Mouse (Mus musculus) stomach, embryonic 15.5 days (tissue): ENCODE data around the gene Rhbdf2. TPM values are rescaled to one million over a fixed set of nuclear protein-coding genes. Genes with fewer than 3 reads are reported as not detected.
"Not testable (repeated sequence)": the region's sequence is repeated elsewhere in the genome, so short reads cannot be mapped to it uniquely, and the experiment has no call there.

Source experiments
- ATAC-seq: fragments of 200-750 bp; cut with Nextera tagmentation; 2 replicates; pipeline ENCODE4 v1.8.0; 2017; ENCODE audit warnings: low read depth, moderate number of reproducible peaks, moderate TSS enrichment; ENCODE audit not compliant: insufficient read depth, low FRiP score
- H3K27ac ChIP-seq: fragments of 300-500 bp; sonication (generic); 2 replicates; pipeline ENCODE4 v1.5.1; 2015; ENCODE audit warnings: mild to moderate bottlenecking, inconsistent platforms
- H3K27me3 ChIP-seq: fragments of 300-500 bp; sonication (generic); replicated peaks from 2 replicates; pipeline ENCODE4 v1.6.1; 2015; ENCODE audit warnings: inconsistent platforms
- H3K36me3 ChIP-seq: fragments of 300-500 bp; sonication (generic); 2 replicates; pipeline ENCODE4 v1.6.1; 2015; ENCODE audit warnings: inconsistent platforms
- H3K4me1 ChIP-seq: fragments of 300-500 bp; sonication (generic); 2 replicates; pipeline ENCODE4 v1.6.1; 2015; ENCODE audit warnings: inconsistent platforms
- H3K4me2 ChIP-seq: fragments of 300-500 bp; sonication (generic); 2 replicates; pipeline ENCODE4 v1.6.1; 2015; ENCODE audit warnings: mild to moderate bottlenecking, inconsistent platforms
- H3K4me3 ChIP-seq: fragments of 300-500 bp; sonication (generic); replicated peaks from 2 replicates; pipeline ENCODE4 v1.5.1; 2015; ENCODE audit warnings: inconsistent platforms
- H3K9ac ChIP-seq: fragments of 300-500 bp; sonication (generic); 2 replicates; pipeline ENCODE4 v1.6.1; 2015; ENCODE audit warnings: inconsistent platforms
- H3K9me3 ChIP-seq: fragments of 300-500 bp; sonication (generic); 2 replicates; pipeline ENCODE4 v1.6.1; 2016; ENCODE audit warnings: inconsistent platforms
- WGBS: fragments of 180-500 bp; shearing (Covaris S2); methylation state at CpG from one replicate; pipeline ENCODE4 v1.1.7; 2015; 5-methylcytosine and 5-hydroxymethylcytosine counted together
- polyA plus RNA-seq: library from polyadenylated mRNA; unstranded; fragments of >200 nt; fragmentation: Nextera tagmentation; extraction: Ambion mirVana; gene quantifications from 2 replicates; pipeline ENCODE4 v1.2.1, GENCODE M21; 2015

The Rhbdf2 gene
- 7.4 and 7.5 TPM in 2 replicates for polyA plus RNA-seq

DNA sequence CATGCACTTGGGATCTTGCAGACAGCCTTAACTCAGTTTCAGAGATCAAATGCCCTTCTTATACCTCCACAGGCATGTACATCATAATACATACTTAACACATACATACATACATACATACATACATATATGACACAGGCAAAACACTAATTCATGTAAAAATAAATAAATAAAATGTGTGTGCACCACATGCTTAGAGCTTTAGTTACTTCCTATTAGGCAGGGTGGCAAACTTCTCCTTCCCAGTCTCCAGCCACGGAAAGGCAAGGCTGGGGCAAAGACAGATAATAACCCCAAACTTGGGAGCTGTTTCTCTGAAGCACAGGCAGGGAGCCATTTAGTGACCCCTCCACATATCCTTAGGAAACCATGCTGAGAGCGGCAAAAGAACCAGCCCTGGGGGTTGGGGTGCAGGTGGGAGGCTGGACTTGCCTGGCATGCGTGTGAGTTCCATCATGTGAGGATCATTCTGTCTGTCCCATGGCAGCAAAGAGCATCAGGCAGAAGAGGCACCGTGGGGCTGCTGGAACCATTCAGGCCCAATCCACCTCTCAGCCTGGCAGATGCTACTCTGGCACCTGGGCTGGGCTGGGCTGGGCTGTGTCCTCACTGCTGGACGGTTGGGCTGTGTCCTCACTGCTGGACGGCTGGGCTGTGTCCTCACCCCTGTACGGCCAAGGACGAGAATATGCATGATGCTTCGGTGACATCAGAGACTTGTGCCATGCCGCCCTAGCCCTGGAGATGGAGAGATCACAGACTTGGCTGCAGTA lies at the start of gene Rhbdf2:
Gene Rhbdf2, minus strand, starts transcription at position 721 of the 773 bp plus-strand sequence.
- H3K27me3 ChIP-seq = no peaks in the 10 kb centered on the region
- H3K36me3 ChIP-seq = no peaks in the 10 kb centered on the region
- WGBS = 65% methylated on average over 10 of the region's 10 CpGs
- H3K9ac ChIP-seq = no peak within 1 kb of the TSS
- ATAC-seq = no peak
- H3K9me3 ChIP-seq = no peaks in the 10 kb centered on the region
- no peak within 1 kb of the TSS for H3K27ac ChIP-seq
- H3K4me1 ChIP-seq = peaks cover 33% of the 10 kb centered on the region
- no peak within 1 kb of the TSS for H3K4me2 ChIP-seq
- no peak within 1 kb of the TSS for H3K4me3 ChIP-seq

- Histone ChIP-seq H3K27me3 (no peaks in the 10 kb centered on the region), H3K36me3 (peaks cover 45% of the 10 kb centered on the region), H3K27ac (no peak overlapping the region; the same call in 1 of the 2 replicates), H3K4me2 (no peak overlapping the region), H3K9me3 (no peaks in the 10 kb centered on the region), H3K4me1 (peaks cover 19% of the 10 kb centered on the region), H3K9ac (no peak overlapping the region), H3K4me3 (no peak overlapping the region)
- no peak for ATAC-seq
- 84% methylated on average over 14 of the region's 14 CpGs for WGBS
Observed at GRCm38 (mm10) chr11:116676175-116676976, 49.6 kb upstream of the Rhbdf2 start.

- H3K27ac ChIP-seq = peak overlapping the region; percentile 59
- WGBS = 71% methylated on average over 6 of the region's 6 CpGs
- ATAC-seq = not testable (repeated sequence)
Observed at GRCm38 (mm10) chr11:116675429-116675828, 48.6 kb upstream of the Rhbdf2 start.

GRCm38 (mm10) chr11:116674616-116675379 lies 48.0 kb upstream of the Rhbdf2 start:
- ATAC-seq = no peak
- Histone ChIP-seq H3K4me1 (peaks cover 22% of the 10 kb centered on the region), H3K4me3 (no peak overlapping the region), H3K9ac (no peak overlapping the region), H3K9me3 (no peaks in the 10 kb centered on the region), H3K27ac (peak overlapping the region; percentile 59), H3K36me3 (peaks cover 45% of the 10 kb centered on the region), H3K27me3 (0 out of 2 replicates have a peak, but pooled peaks cover under 1% of the 10 kb centered on the region), H3K4me2 (no peak overlapping the region)
- 75% methylated on average over 7 of the region's 7 CpGs for WGBS

More at GRCm38 (mm10) chr11:116675429-116675828, 48.6 kb upstream of the Rhbdf2 start:
- H3K36me3 ChIP-seq = peaks cover 45% of the 10 kb centered on the region
- not testable (repeated sequence) for H3K4me2 ChIP-seq, H3K9me3 ChIP-seq, H3K4me3 ChIP-seq, H3K27me3 ChIP-seq, H3K9ac ChIP-seq
- H3K4me1 ChIP-seq = peaks cover 22% of the 10 kb centered on the region

DNA sequence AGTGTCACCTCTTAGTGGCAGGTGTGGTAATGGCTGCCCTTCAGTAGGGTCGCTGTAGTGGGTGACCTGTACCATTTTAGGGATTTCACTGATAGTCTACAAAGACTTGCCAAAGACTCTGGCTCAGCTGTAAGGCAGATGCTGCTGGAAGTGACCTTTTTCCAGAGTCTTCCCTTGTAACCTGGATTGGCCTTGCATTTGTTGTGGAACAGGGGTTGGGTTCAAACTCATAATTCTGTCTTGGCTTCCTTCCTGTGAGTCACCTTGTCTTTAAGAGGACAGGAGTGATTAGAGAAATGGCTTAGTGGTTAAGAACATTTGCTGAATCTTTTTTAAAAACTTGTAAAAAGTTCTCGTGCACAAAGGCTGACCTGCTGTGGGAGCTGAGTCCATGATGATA lies 46.6 kb upstream of the Rhbdf2 start:
- no peak for ATAC-seq
- peaks cover 30% of the 10 kb centered on the region for H3K4me1 ChIP-seq
- WGBS = 67% methylated on average over 2 of the region's 2 CpGs
- 0 out of 2 replicates have a peak, but pooled peaks cover 9% of the 10 kb centered on the region for H3K27me3 ChIP-seq
- no peaks in the 10 kb centered on the region for H3K9me3 ChIP-seq
- peak overlapping the region; percentile 77 for H3K4me2 ChIP-seq
- no peak overlapping the region for H3K27ac ChIP-seq
- no peak overlapping the region for H3K9ac ChIP-seq
- H3K36me3 ChIP-seq = peaks cover 42% of the 10 kb centered on the region
- H3K4me3 ChIP-seq = no peak overlapping the region

DNA sequence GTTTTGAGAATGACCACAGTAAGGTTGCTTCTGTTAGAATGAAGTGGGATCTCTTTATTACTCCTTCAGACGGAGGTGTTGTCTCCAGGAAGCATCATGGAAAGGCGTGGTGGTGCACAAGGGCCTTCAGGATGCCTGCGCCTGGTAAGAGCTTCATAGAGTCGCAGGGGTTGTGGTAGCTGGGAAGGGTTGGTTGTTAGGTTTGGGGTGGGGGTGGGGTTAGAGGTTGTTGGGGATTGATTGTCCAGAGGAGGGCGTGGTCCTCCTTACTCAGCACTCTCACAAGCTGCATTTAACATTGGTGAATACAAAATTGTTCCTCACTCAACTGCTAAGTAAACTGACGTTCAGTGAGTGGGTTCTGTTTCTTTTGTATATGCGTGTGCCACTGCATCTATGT lies 45.8 kb upstream of the Rhbdf2 start:
- Histone ChIP-seq H3K27me3 (0 out of 2 replicates have a peak, but pooled peaks cover 9% of the 10 kb centered on the region), H3K9ac (peak overlapping the region; percentile 65; the same call in 1 of the 2 replicates), H3K36me3 (peaks cover 42% of the 10 kb centered on the region), H3K4me3 (peak overlapping the region; percentile 70), H3K4me2 (peak overlapping the region; percentile 77), H3K27ac (peak overlapping the region; percentile 64; the same call in 1 of the 2 replicates), H3K9me3 (no peaks in the 10 kb centered on the region), H3K4me1 (peaks cover 30% of the 10 kb centered on the region)
- 14% methylated on average over 7 of the region's 7 CpGs for WGBS
- ATAC-seq = no peak

GRCm38 (mm10) chr11:116671845-116672434 lies 45.1 kb upstream of the Rhbdf2 start:
- H3K9ac ChIP-seq = peak overlapping the region; percentile 65
- H3K4me2 ChIP-seq = peak overlapping the region; percentile 77
- peak overlapping the region; percentile 70 for H3K4me3 ChIP-seq
- 0 out of 2 replicates have a peak, but pooled peaks cover 9% of the 10 kb centered on the region for H3K27me3 ChIP-seq
- no peak for ATAC-seq
- peak overlapping the region; percentile 64 for H3K27ac ChIP-seq
- H3K9me3 ChIP-seq = no peaks in the 10 kb centered on the region
- H3K4me1 ChIP-seq = peaks cover 30% of the 10 kb centered on the region
- H3K36me3 ChIP-seq = peaks cover 38% of the 10 kb centered on the region
- WGBS = under 1% methylated on average over 24 of the region's 24 CpGs

GRCm38 (mm10) chr11:116671112-116671844 lies 44.5 kb upstream of the Rhbdf2 start:
- ATAC-seq = peak; percentile 87
- peaks cover 30% of the 10 kb centered on the region for H3K4me1 ChIP-seq
- WGBS = under 1% methylated on average over 45 of the region's 45 CpGs
- peak overlapping the region; percentile 64 for H3K27ac ChIP-seq
- peak overlapping the region; percentile 77 for H3K4me2 ChIP-seq
- H3K36me3 ChIP-seq = peaks cover 31% of the 10 kb centered on the region
- H3K9me3 ChIP-seq = no peaks in the 10 kb centered on the region
- peak overlapping the region; percentile 70 for H3K4me3 ChIP-seq
- H3K27me3 ChIP-seq = 0 out of 2 replicates have a peak, but pooled peaks cover 9% of the 10 kb centered on the region
- H3K9ac ChIP-seq = peak overlapping the region; percentile 65

- no peak overlapping the region for H3K4me2 ChIP-seq
Observed at GRCm38 (mm10) chr11:116670386-116670785, 43.6 kb upstream of the Rhbdf2 start.

DNA sequence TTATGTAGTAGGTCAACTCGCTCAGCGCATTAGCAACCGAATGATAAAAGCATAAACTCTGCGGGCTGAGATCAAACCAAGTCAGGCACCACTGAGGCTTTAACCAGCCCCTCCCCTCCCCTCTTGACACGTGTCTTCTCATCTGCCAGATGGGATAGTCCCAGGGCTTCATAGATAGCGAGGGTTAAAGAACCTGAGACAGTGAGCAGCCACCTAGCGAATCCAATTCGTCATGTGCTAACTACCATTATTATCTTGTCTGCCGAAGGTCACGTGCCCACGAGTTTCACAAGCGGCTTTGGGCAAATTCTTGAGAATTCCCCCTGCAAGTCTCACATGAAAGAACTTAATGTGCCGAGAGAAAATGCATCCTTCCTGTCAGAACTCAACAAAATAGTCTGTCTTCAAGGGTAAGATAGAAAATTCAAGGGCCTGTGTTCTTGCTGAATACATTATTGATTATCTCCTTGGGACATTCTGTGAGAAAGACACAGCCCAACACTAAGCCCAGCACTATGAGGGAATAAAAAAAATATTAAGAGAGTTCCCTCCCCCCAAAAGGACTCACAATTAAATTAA lies 43.1 kb upstream of the Rhbdf2 start:
- 39% methylated on average over 13 of the region's 13 CpGs for WGBS
- no peak for ATAC-seq
- peaks cover 19% of the 10 kb centered on the region for H3K36me3 ChIP-seq

More at GRCm38 (mm10) chr11:116670386-116670785, 43.6 kb upstream of the Rhbdf2 start:
- H3K4me1 ChIP-seq = peaks cover 31% of the 10 kb centered on the region
- no peak overlapping the region for H3K9ac ChIP-seq
- no peak overlapping the region for H3K27ac ChIP-seq
- no peak for ATAC-seq
- WGBS = 74% methylated on average over 7 of the region's 7 CpGs
- no peak overlapping the region for H3K4me3 ChIP-seq
- peaks cover 23% of the 10 kb centered on the region for H3K36me3 ChIP-seq
- no peaks in the 10 kb centered on the region for H3K9me3 ChIP-seq
- 0 out of 2 replicates have a peak, but pooled peaks cover 9% of the 10 kb centered on the region for H3K27me3 ChIP-seq

More for the DNA sequence above, 43.1 kb upstream of the Rhbdf2 start:
- peaks cover 34% of the 10 kb centered on the region for H3K4me1 ChIP-seq
- 0 out of 2 replicates have a peak, but pooled peaks cover 9% of the 10 kb centered on the region for H3K27me3 ChIP-seq
- no peaks in the 10 kb centered on the region for H3K9me3 ChIP-seq
- H3K9ac ChIP-seq = no peak overlapping the region
- H3K27ac ChIP-seq = no peak overlapping the region
- no peak overlapping the region for H3K4me3 ChIP-seq
- H3K4me2 ChIP-seq = no peak overlapping the region
